In genomic region chr3:145576482-145576822, GRCm38 (mm10) we compare ENCODE assay signal across 7 mouse cellular contexts. TPM values are rescaled to one million over a fixed set of nuclear protein-coding genes. Genes with fewer than 3 reads are reported as not detected.
DNase-seq lines count a peak whose midpoint lies in the region; ATAC-seq and TF ChIP-seq lines count a peak whose summit lies in the region.

No protein-coding gene starts in this region.

- H3K27ac ChIP-seq in spleen, adult 2 months (ENCODE audit: insufficient read depth, low read length), result no peak overlapping the region; the same call in 1 of the 2 replicates
- peak overlapping the region; percentile 52 for H3K27ac ChIP-seq in forebrain, embryonic 13.5 days
- no peak overlapping the region for H3K27ac ChIP-seq in liver, embryonic 14.5 days

- H3K4me3 ChIP-seq in spleen, adult 2 months (ENCODE audit: extremely low read depth, insufficient read depth, insufficient read length), result peak overlapping the region; percentile 65
- peak overlapping the region; percentile 79 for H3K4me3 ChIP-seq in forebrain, embryonic 13.5 days
- peak overlapping the region; percentile 60 to 90 for H3K4me3 ChIP-seq in liver, embryonic 14.5 days (ENCODE audit: insufficient read depth in 1 of 2, low read depth in 2 of 2, low read length in 2 of 2)

- ATAC-seq in forebrain, embryonic 13.5 days, result no peak
- ATAC-seq in liver, embryonic 14.5 days (ENCODE audit: insufficient read depth), result peak; percentile 69; the same call in 1 of the 2 replicates

- no peak for TF ChIP-seq POLR2A in spleen, adult 2 months (IDR thresholded peaks at IDR 0.05; ENCODE audit: low read depth, low read length)

- DNase-seq in spleen, adult 2 months (ENCODE audit: low read depth in 1 of 2, low spot score in 2 of 2), result no peak
- no peak for DNase-seq in spleen, postnatal 36 days (ENCODE audit: low spot score in 2 of 2)
- DNase-seq in liver, embryonic 14.5 days (ENCODE audit: low read depth in 3 of 3, low spot score in 3 of 3), result no peak
- no peak for DNase-seq in right cerebral cortex, postnatal 36 days (ENCODE audit: low spot score in 2 of 2)
- DNase-seq in layer of hippocampus, postnatal 36 days, result no peak
- DNase-seq in adrenal gland, postnatal 4 days (ENCODE audit: low spot score in 2 of 2), result no peak

- WGBS in spleen, adult 2 months, result 3% methylated on average over 11 of the region's 11 CpGs
- under 1% methylated on average over 11 of the region's 11 CpGs for WGBS in forebrain, embryonic 13.5 days
- 0% methylated on average over 11 of the region's 11 CpGs for WGBS in liver, embryonic 14.5 days (ENCODE audit: insufficient replicate concordance)

- H3K9ac ChIP-seq in forebrain, embryonic 13.5 days, result peak overlapping the region; percentile 76
- H3K9ac ChIP-seq in liver, embryonic 14.5 days (replicated peaks), result peak overlapping the region; percentile 43

- no peaks in the 10 kb centered on the region for H3K27me3 ChIP-seq in spleen, adult 2 months (ENCODE audit: control insufficient read depth, insufficient read depth, low read length)
- no peaks in the 10 kb centered on the region for H3K27me3 ChIP-seq in forebrain, embryonic 13.5 days
- no peaks in the 10 kb centered on the region for H3K27me3 ChIP-seq in liver, embryonic 14.5 days (ENCODE audit: control insufficient read depth, insufficient read depth, low read length)

- peaks cover 6% of the 10 kb centered on the region; the same call in 1 of the 2 replicates for H3K36me3 ChIP-seq in spleen, adult 2 months (ENCODE audit: control insufficient read depth, insufficient read depth, low read length)
- H3K36me3 ChIP-seq in forebrain, embryonic 13.5 days (ENCODE audit: poor library complexity, severe bottlenecking), result peaks cover 29% of the 10 kb centered on the region
- H3K36me3 ChIP-seq in liver, embryonic 14.5 days (replicated peaks; ENCODE audit: control insufficient read depth, insufficient read depth, low read depth), result no peaks in the 10 kb centered on the region

- no peak for TF ChIP-seq EP300 in liver, embryonic 14.5 days (IDR thresholded peaks at IDR 0.05; ENCODE audit: low read depth)

- no peak for TF ChIP-seq CTCF in spleen, adult 2 months (IDR thresholded peaks at IDR 0.05; ENCODE audit: extremely low read depth, insufficient read depth, insufficient read length, insufficient replicate concordance)
- no peak for TF ChIP-seq CTCF in liver, embryonic 14.5 days (IDR thresholded peaks at IDR 0.05; ENCODE audit: low read depth)

- H3K4me2 ChIP-seq in forebrain, embryonic 13.5 days, result peak overlapping the region; percentile 89
- peak overlapping the region; percentile 93 for H3K4me2 ChIP-seq in liver, embryonic 14.5 days (ENCODE audit: low read depth)

- H3K9me3 ChIP-seq in forebrain, embryonic 13.5 days (replicated peaks), result no peaks in the 10 kb centered on the region
- no peaks in the 10 kb centered on the region for H3K9me3 ChIP-seq in liver, embryonic 14.5 days (ENCODE audit: control insufficient read depth, low read length)

- H3K4me1 ChIP-seq in spleen, adult 2 months (ENCODE audit: control insufficient read depth, insufficient read depth, insufficient read length), result peaks cover 2% of the 10 kb centered on the region; the same call in 1 of the 2 replicates
- H3K4me1 ChIP-seq in forebrain, embryonic 13.5 days, result peaks cover 12% of the 10 kb centered on the region
- peaks cover 6 to 11% of the 10 kb centered on the region in 2 experiments; a peak in 3 of 4 replicates for H3K4me1 ChIP-seq in liver, embryonic 14.5 days (replicated peaks; ENCODE audit: control insufficient read depth in 2 of 2, insufficient read depth in 2 of 2, low read length in 1 of 2)

RNA-seq across cellular contexts. Expression of gene Znhit6, which starts 0.4 kb away (rescaled TPM):
- polyA plus RNA-seq in spleen, adult 2 months (2012; rRNA removed), result 1.2 and 2.5 TPM in 2 replicates
- 34.9 and 37.1 TPM in 2 replicates for polyA plus RNA-seq in forebrain, embryonic 13.5 days (2015; fragmentation: Nextera tagmentation; extraction: Ambion mirVana)
- polyA plus RNA-seq in liver, embryonic 14.5 days (2012; rRNA removed), result 3.7 and 8.5 TPM in 2 replicates
- 14.0 and 14.1 TPM in 2 replicates for polyA plus RNA-seq in liver, embryonic 14.5 days (2014; fragmentation: Nextera tagmentation; extraction: Ambion mirVana)
- total RNA-seq in layer of hippocampus, postnatal 36 days (2021), result 10 to 100 TPM; 13.7 to 17.7 TPM
- total RNA-seq in adrenal gland, postnatal 4 days (2021), result 10 to 100 TPM; 20.8 to 23.5 TPM
